Mouse (Mus musculus) G1E (cell line): Measurements from ENCODE around the gene Atp5j2.

Experiments
- CTCF ChIP-seq: IDR thresholded peaks from 2 replicates; pipeline ENCODE4 v1.5.1; 2012; ENCODE audit warnings: low read depth, low read length, inconsistent platforms, mixed read lengths
- GATA1 ChIP-seq: IDR thresholded peaks from 2 replicates; pipeline ENCODE4 v1.6.1; 2012; ENCODE audit warnings: borderline replicate concordance, low read length, inconsistent platforms, mixed read lengths
- GATA2 ChIP-seq: IDR thresholded peaks from 2 replicates; pipeline ENCODE4 v1.6.1; 2012; ENCODE audit warnings: low read depth, low read length, inconsistent platforms, borderline replicate concordance
- TAL1 ChIP-seq: conservative IDR thresholded peaks from 2 replicates; pipeline ENCODE4 v1.6.1; 2012; ENCODE audit warnings: low read depth, low read length, inconsistent platforms, mixed read lengths

DNA sequence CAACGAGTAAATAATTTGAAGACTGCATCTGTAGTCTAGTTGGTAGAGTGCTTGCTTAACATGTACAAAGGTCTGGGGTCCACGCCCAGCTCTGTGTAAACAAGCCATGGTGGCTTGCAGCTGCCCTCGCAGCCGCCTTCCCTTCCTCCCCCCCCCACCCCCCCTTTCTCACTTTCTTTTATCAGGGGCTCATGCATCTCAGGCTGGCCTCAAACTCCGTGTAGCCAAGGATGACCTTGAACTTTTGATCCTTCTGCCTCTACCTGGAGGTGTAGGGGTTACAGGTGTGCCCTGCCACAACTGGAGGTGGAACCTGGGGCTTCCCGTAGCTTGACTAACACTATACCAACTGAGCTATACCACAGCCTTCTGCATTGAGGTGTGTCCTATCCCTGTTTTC is 25.9 kb upstream of the Atp5j2 start:
- TF ChIP-seq CTCF = no peak
- no peak for TF ChIP-seq GATA1
- no peak for TF ChIP-seq GATA2
- TF ChIP-seq TAL1 = no peak
